Mouse (Mus musculus) liver, embryonic 18 days (tissue): ENCODE data around the gene Tymp. TPM values are rescaled to one million over a fixed set of nuclear protein-coding genes. Genes with fewer than 3 reads are reported as not detected.

Source experiments
- polyA plus RNA-seq: library from polyadenylated mRNA; depleted of rRNA; stranded (reverse); fragments of >200 nt; gene quantifications from 2 replicates; pipeline ENCODE4 v1.2.3, GENCODE M21; 2012; rRNA removed

The Tymp gene
- 1.3 and 1.6 TPM in 2 replicates for polyA plus RNA-seq

GRCm38 (mm10) chr15:89376957-89377356, at the start of gene Tymp:
Tymp (minus strand) TSS chr15:89377039.

GRCm38 (mm10) chr15:89425711-89426121, 48.9 kb upstream of the Tymp start, which contains the start of gene Cpt1b:
Cpt1b (minus strand) TSS chr15:89425863.

DNA sequence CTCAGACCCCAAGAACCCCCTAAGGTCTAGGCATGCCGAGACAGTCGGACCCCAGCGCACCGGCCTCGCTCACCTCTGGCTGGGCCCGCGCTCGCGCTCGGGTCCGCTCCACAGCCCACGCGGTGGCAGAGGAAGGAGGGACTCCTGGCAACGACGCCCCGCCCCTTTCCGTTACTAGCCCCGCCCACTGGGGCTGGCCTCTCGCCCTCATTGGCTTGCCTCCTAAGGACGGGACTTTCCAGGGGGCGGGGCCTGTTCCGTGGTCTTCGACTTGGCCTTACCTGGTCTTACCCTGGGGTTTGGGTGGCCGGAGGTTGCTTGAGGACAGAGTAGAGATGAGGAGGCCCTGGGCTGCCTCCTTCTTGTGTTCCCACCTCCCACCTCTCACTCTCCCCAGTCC, 33.3 kb upstream of the Tymp start, which contains the start of gene Syce3:
Gene Syce3, minus strand, starts transcription at position 386 of the 400 bp plus-strand sequence.

GRCm38 (mm10) chr15:89384617-89385016, 7.8 kb upstream of the Tymp start, which contains the start of gene Klhdc7b:
Klhdc7b (plus strand) TSS chr15:89384917.

GRCm38 (mm10) chr15:89378831-89379401, 2.1 kb upstream of the Tymp start, which contains the start of gene Odf3b:
Odf3b (minus strand) TSS chr15:89379282.

DNA sequence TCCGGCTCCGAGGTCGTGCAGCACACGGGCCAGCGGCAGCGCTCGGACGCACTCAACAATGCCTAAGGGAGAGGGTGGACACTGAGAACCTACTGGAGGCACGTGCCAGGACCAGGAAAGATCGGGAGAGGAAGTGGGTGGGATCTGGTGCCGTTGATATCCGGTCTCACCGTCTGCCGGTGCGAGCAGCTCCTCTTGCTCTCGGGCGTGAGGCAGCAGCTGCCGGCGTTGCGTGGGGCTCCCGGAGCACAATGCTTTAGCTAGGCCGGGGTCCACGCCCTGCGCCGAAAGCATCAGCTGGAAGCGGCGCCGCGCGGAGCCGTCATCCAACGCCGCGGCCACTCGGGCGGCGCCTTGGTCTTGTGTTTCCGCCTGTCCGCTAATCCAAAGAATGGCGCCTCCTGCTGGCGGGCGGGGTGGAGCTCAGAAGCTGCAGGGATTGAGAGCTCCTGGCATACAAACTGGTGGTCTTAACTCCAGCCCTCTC, 3.0 kb downstream of the Tymp start, which contains the start of gene Sco2:
Gene Sco2, minus strand, starts transcription at position 85 of the 487 bp plus-strand sequence.

DNA sequence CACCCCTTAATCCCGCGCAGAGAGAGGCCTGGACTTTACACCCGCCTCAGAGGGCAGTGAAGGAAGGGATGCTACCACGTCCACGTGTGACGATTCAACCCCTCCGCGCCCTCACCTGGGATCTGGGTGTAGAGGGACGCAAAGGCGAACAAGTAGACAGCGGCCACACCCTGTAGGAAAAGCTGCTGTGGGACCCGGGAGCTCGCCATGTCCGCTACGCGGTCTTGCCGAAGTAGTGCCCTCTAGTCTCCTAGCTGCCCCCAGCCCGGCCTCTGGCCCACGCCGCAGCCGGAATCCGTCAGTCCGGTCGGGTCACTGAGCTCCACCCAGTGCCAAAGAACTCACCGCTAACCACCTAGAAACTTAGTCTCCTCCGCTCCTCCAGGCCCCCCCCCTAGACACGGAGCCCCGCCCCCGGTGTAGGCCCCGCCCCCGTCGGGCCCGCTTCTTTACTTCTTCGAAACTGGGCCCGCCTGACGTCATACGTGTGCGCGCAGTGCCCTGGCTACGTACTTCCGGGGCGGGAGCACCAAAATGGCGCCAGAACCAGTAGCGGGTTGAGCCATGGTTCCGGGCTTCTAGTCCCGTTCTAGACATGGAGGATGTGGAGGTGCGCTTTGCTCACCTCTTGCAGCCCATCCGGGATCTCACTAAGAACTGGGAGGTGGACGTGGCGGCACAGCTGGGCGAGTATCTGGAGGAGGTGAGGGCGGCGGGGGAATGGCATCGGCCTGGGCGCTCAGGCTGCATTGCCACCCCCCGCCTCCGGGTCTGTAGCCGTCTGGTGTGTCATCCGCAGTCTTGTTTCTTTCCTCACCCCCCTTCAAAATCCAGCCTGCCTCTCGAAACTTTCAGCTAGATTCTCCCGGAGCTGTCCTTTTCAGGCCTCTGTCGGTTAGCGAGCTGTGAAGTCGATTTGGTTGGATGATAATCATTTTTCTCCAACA, 21.3 kb downstream of the Tymp start, which contains the start of the genes Lmf2 and Ncaph2:
Gene Lmf2, minus strand, starts transcription at position 419 of the 947 bp plus-strand sequence.
Gene Ncaph2, plus strand, starts transcription at position 479 of the 947 bp plus-strand sequence.

DNA sequence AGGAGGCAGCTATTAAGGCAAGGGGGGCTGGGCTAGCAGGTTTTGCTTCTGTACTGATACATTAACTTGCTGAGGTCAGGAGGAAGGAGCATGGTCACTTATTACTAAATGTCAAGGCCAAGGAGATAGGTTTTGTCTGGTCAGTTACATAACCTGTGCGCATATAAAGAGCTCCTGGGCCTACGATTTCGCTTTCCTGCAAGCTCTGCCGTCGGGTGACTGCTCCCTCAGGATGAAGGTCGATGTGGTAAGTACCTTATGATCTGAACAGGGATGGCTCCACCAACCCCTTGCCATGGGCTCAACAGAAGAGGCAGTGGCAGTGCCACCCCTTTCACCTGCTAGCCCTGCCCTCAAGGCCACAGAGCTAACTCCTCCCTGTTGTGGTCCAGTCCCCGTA, 42.6 kb downstream of the Tymp start, which contains the start of gene Miox:
Gene Miox, plus strand, starts transcription at position 128 of the 400 bp plus-strand sequence.

GRCm38 (mm10) chr15:89322670-89323522, 53.9 kb downstream of the Tymp start, which contains the start of gene Adm2:
Adm2 (plus strand) TSS chr15:89322720.

Other genes with a start within 250 kb of the Tymp start
- 9.1 and 9.7 TPM in 2 replicates for gene Hdac10, start 248.3 kb downstream of the Tymp start, polyA plus RNA-seq
- gene Mapk12, start 236.3 kb downstream of the Tymp start, polyA plus RNA-seq: 3.5 and 4.5 TPM in 2 replicates
- 1.3 TPM in 2 replicates for gene Mapk11, start 227.4 kb downstream of the Tymp start, polyA plus RNA-seq
- gene Plxnb2, start 196.3 kb downstream of the Tymp start, polyA plus RNA-seq: 37.7 and 44.3 TPM in 2 replicates
- 5.4 and 6.4 TPM in 2 replicates for gene Dennd6b, start 180.5 kb downstream of the Tymp start, polyA plus RNA-seq
- 13.5 and 14.0 TPM in 2 replicates for gene Ppp6r2, start 165.5 kb downstream of the Tymp start, polyA plus RNA-seq
- 26.2 and 28.5 TPM in 2 replicates for gene Sbf1, start 61.7 kb downstream of the Tymp start, polyA plus RNA-seq
- 10.3 and 11.8 TPM in 2 replicates for gene Adm2, start 54.3 kb downstream of the Tymp start, polyA plus RNA-seq
- 12.7 and 15.7 TPM in 2 replicates for gene Miox, start 42.6 kb downstream of the Tymp start, polyA plus RNA-seq
- gene Lmf2, start 21.4 kb downstream of the Tymp start, polyA plus RNA-seq: 9.9 and 11.9 TPM in 2 replicates
- gene Ncaph2, start 21.3 kb downstream of the Tymp start, polyA plus RNA-seq: 51.8 and 56.2 TPM in 2 replicates
- 21.4 and 21.6 TPM in 2 replicates for gene Sco2, start 3.2 kb downstream of the Tymp start, polyA plus RNA-seq
- gene Odf3b, start 2.2 kb upstream of the Tymp start, polyA plus RNA-seq: 0.96 and 1.2 TPM in 2 replicates
- not detected in 2 replicates for gene Klhdc7b, start 7.9 kb upstream of the Tymp start, polyA plus RNA-seq
- 0.19 TPM in 1 of 2 replicates, not detected in the other for gene Syce3, start 33.5 kb upstream of the Tymp start, polyA plus RNA-seq
- 21.3 and 23.0 TPM in 2 replicates for gene Cpt1b, start 48.8 kb upstream of the Tymp start, polyA plus RNA-seq
- 1.2 and 1.3 TPM in 2 replicates for gene C730034F03Rik, start 52.5 kb upstream of the Tymp start, polyA plus RNA-seq
- 0.28 and 0.46 TPM in 2 replicates for gene Gm44502, start 52.7 kb upstream of the Tymp start, polyA plus RNA-seq
- gene Chkb, start 52.9 kb upstream of the Tymp start, polyA plus RNA-seq: 28.2 and 29.0 TPM in 2 replicates
- gene Mapk8ip2, start 76.9 kb upstream of the Tymp start, polyA plus RNA-seq: 0.01 TPM in 2 replicates
- 6.8 and 7.0 TPM in 2 replicates for gene Arsa, start 100.4 kb upstream of the Tymp start, polyA plus RNA-seq
- 1.4 and 2.4 TPM in 2 replicates for gene Shank3, start 122.6 kb upstream of the Tymp start, polyA plus RNA-seq
- 0.04 and 0.07 TPM in 2 replicates for gene Acr, start 191.3 kb upstream of the Tymp start, polyA plus RNA-seq
- 6.5 and 6.9 TPM in 2 replicates for gene Rabl2, start 214.9 kb upstream of the Tymp start, polyA plus RNA-seq